In genomic region chr16:18589804-18590790, GRCm38 (mm10) we compare ENCODE assay signal across 9 mouse cellular contexts. TPM values are rescaled to one million over a fixed set of nuclear protein-coding genes. Genes with fewer than 3 reads are reported as not detected.
A peak's percentile ranks its signal among the peaks of the same experiment; 100 is the strongest.
DNase-seq lines count a peak whose midpoint lies in the region; ATAC-seq and TF ChIP-seq lines count a peak whose summit lies in the region.
"Had no signal": no experiment of that assay in that cellular context is flagged by ENCODE, and none has a peak within 500 bp of the region (broad histone marks: within the 10 kb centered on the region; RNA-seq: fewer than 3 reads in every experiment).

TSS of gene Tbx1 (minus strand) at chr16:18590671.

- peaks cover 96% of the 10 kb centered on the region for H3K27me3 ChIP-seq in E14TG2a.4 (ENCODE audit: insufficient read depth, low read length)
- H3K27me3 ChIP-seq in forebrain, embryonic 15.5 days = peaks cover 80% of the 10 kb centered on the region
- H3K27me3 ChIP-seq in limb, embryonic 14.5 days (ENCODE audit: control insufficient read depth, insufficient read depth, low read length) = peaks cover 83% of the 10 kb centered on the region
- peaks cover 91% of the 10 kb centered on the region for H3K27me3 ChIP-seq in neural tube, embryonic 15.5 days (replicated peaks)

- TF ChIP-seq CTCF in E14TG2a.4 (conservative IDR thresholded peaks at IDR 0.05; ENCODE audit: low read length) = no peak

- no peak for ATAC-seq in forebrain, embryonic 15.5 days (replicated peaks)
- no peak for ATAC-seq in limb, embryonic 14.5 days (ENCODE audit: low FRiP score, low read depth)
- ATAC-seq in neural tube, embryonic 15.5 days (ENCODE audit: low FRiP score) = no peak

- DNase-seq in heart, adult 11 months = peak; percentile 88
- DNase-seq in heart, postnatal 36 days = no peak
- no peak for DNase-seq in limb, embryonic 14.5 days (ENCODE audit: low spot score)
- no peak for DNase-seq in ovary, postnatal 14 days (ENCODE audit: low spot score)
- DNase-seq in left cerebral cortex, adult 18-20 months (ENCODE audit: low spot score in 2 of 2) = no peak

- H3K27ac ChIP-seq in forebrain, embryonic 15.5 days (replicated peaks) = no peak within 1 kb of the TSS
- no peak within 1 kb of the TSS for H3K27ac ChIP-seq in limb, embryonic 14.5 days (replicated peaks; ENCODE audit: low read depth, low read length)
- no peak within 1 kb of the TSS for H3K27ac ChIP-seq in neural tube, embryonic 15.5 days (replicated peaks)

- WGBS in forebrain, embryonic 15.5 days = 3% methylated on average over 48 of the region's 48 CpGs
- 4% methylated on average over 45 of the region's 48 CpGs for WGBS in limb, embryonic 14.5 days
- 1% methylated on average over 48 of the region's 48 CpGs for WGBS in neural tube, embryonic 15.5 days

- H3K9ac ChIP-seq in forebrain, embryonic 15.5 days (replicated peaks) = no peak within 1 kb of the TSS
- H3K9ac ChIP-seq in limb, embryonic 14.5 days (ENCODE audit: low read depth, low read length, severe bottlenecking) = peak within 1 kb of the TSS; percentile 34; the same call in 1 of the 2 replicates
- H3K9ac ChIP-seq in neural tube, embryonic 15.5 days (replicated peaks) = no peak within 1 kb of the TSS

- no peaks in the 10 kb centered on the region for H3K36me3 ChIP-seq in E14TG2a.4 (ENCODE audit: insufficient read depth, low read length)
- no peaks in the 10 kb centered on the region for H3K36me3 ChIP-seq in forebrain, embryonic 15.5 days
- H3K36me3 ChIP-seq in limb, embryonic 14.5 days (ENCODE audit: control insufficient read depth, insufficient read depth, low read length) = no peaks in the 10 kb centered on the region
- no peaks in the 10 kb centered on the region for H3K36me3 ChIP-seq in neural tube, embryonic 15.5 days

- intact Hi-C loops in heart, postnatal 36 days (cut with DNase I) = no loop called here

- no peaks in the 10 kb centered on the region for H3K9me3 ChIP-seq in E14TG2a.4 (ENCODE audit: low read length)
- no peaks in the 10 kb centered on the region for H3K9me3 ChIP-seq in forebrain, embryonic 15.5 days
- H3K9me3 ChIP-seq in limb, embryonic 14.5 days (ENCODE audit: control insufficient read depth, low read length) = no peaks in the 10 kb centered on the region
- no peaks in the 10 kb centered on the region for H3K9me3 ChIP-seq in neural tube, embryonic 15.5 days (replicated peaks)

- peak within 1 kb of the TSS; percentile 66 for H3K4me3 ChIP-seq in E14TG2a.4 (replicated peaks; ENCODE audit: low read length)
- peak within 1 kb of the TSS; percentile 20 for H3K4me3 ChIP-seq in forebrain, embryonic 15.5 days
- H3K4me3 ChIP-seq in limb, embryonic 14.5 days (replicated peaks; ENCODE audit: low read length) = peak within 1 kb of the TSS; percentile 32
- H3K4me3 ChIP-seq in neural tube, embryonic 15.5 days (replicated peaks) = peak within 1 kb of the TSS; percentile 17

- peak within 1 kb of the TSS; percentile 32 for H3K4me2 ChIP-seq in forebrain, embryonic 15.5 days (replicated peaks)
- H3K4me2 ChIP-seq in limb, embryonic 14.5 days (replicated peaks; ENCODE audit: low read depth, low read length, severe bottlenecking) = peak within 1 kb of the TSS; percentile 44
- peak within 1 kb of the TSS; percentile 47 for H3K4me2 ChIP-seq in neural tube, embryonic 15.5 days

- no peak for TF ChIP-seq POLR2A in limb, embryonic 14.5 days (IDR thresholded peaks at IDR 0.05; ENCODE audit: borderline replicate concordance, extremely low read depth, insufficient read depth, insufficient read length)

- peaks cover 52% of the 10 kb centered on the region for H3K4me1 ChIP-seq in E14TG2a.4 (replicated peaks; ENCODE audit: low read depth, low read length)
- peaks cover 32% of the 10 kb centered on the region for H3K4me1 ChIP-seq in forebrain, embryonic 15.5 days
- H3K4me1 ChIP-seq in limb, embryonic 14.5 days (ENCODE audit: control insufficient read depth, insufficient read depth, low read length) = peaks cover 16% of the 10 kb centered on the region
- H3K4me1 ChIP-seq in neural tube, embryonic 15.5 days = peaks cover 49% of the 10 kb centered on the region

RNA-seq across cellular contexts. Expression of gene Tbx1, which starts in this region (rescaled TPM):
- 1 to 10 TPM in 1 of 2 experiments, under 1 TPM in 1; 0.51 to 2.2 TPM for total RNA-seq in heart, postnatal 36 days (2021)
- polyA plus RNA-seq in forebrain, embryonic 15.5 days (2015; fragmentation: Nextera tagmentation; extraction: Ambion mirVana) = 0.70 and 0.93 TPM in 2 replicates
- polyA plus RNA-seq in limb, embryonic 14.5 days (2012; rRNA removed) = 12.1 and 16.0 TPM in 2 replicates
- 8.0 and 8.7 TPM in 2 replicates for polyA plus RNA-seq in limb, embryonic 14.5 days (2014; fragmentation: Nextera tagmentation; extraction: Ambion mirVana)
- 1.2 and 1.9 TPM in 2 replicates for polyA plus RNA-seq in neural tube, embryonic 15.5 days (2015; fragmentation: Nextera tagmentation; extraction: Ambion mirVana)
- 1 to 10 TPM; 1.3 TPM for total RNA-seq in left cerebral cortex, adult 18-20 months (2021)
- total RNA-seq: neutrophil, adult 5-6 weeks had no signal
